Mouse (Mus musculus) MEL-GATA-1-ER (cell line): ENCODE results near the gene Ccdc181.

ENCODE experiments used
- DNase-seq: peaks from one replicate; pipeline ENCODE4 v3.0.0-alpha.2; 2012; ENCODE audit warnings: low read depth; ENCODE audit errors: extremely low read depth

Ccdc181 gene

DNA sequence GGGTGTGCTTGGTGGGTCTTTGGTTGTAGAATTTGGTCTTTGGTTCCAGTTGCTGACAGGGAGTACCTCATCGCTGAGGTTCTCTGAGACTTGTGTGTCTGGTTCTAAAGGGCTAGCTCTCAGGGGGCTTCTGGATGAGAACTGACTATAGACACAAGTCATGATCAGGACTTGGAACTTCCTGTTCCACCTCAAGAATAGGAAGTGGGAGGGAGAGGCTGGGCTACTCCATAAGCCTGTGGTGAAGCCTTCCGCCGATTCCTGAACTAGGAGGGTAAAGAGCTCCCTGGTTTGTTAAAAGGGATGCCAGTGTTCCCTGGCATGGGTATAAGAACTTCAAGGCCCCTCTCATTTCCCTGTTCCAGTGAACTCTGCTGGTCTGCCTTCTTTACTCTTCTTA, 8.6 kb downstream of the Ccdc181 start:
- no peak for DNase-seq

DNA sequence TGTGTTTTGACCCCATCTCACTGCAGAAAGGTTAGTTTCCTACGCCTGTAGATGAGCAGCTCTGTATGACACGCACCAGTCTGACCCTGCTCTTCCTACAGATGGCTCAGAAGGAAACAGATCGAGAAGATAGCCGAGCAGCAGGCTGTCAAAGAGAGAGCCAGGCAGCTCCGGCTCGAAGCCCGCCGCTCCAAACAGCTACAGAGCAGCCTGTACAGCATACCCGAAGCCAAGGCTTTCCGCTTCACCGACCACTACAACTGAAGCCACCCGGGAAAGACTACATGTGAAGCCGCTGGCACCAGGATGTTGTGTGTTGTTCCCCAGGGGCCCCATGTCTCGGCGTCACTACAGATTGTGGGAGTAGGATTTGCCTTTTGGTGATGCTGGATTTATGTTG, 12.0 kb downstream of the Ccdc181 start:
- DNase-seq, result no peak

DNA sequence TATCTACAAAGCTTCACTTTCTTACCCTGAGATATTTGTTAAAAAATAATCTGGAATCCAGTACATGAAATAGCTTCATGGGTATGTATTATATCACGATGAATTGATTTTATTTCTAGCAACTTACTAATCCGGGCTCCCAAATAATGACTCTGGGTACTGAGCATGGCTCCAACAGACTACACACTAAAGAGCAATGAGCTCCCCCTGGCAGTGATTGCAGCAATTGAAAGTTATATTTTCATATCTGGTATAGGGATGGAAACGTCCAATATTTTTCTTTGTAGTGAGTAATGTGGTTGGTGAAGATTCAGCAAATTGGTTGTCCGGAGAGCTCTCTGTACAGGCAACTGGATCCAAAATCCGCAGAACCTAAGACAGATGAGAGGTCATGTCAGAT, 16.7 kb downstream of the Ccdc181 start:
- DNase-seq, result no peak

- no peak for DNase-seq
Measured at GRCm38 (mm10) chr1:164294071-164294470, 18.7 kb downstream of the Ccdc181 start.

DNA sequence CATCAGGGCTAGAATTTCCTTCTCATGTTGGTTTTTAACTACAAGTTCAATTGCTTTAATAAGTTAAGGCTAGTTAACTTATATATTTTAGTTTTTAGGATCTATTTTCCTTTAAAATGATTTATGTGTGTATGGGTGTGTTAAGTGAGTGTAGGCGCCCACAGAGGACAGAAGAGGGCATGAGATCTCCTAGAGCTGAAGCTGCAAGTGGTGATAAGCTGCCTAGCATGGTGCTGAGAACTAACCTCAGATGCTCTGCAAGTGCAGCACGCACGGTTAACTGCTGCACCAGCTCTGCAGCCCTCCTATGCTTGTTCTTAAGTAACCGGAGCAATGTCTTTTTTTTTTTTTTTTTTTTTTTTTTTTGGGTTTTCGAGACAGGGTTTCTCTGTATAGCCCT, 21.1 kb downstream of the Ccdc181 start:
- DNase-seq, result no peak

- no peak for DNase-seq
Measured at GRCm38 (mm10) chr1:164301949-164302348, 26.6 kb downstream of the Ccdc181 start.

DNA sequence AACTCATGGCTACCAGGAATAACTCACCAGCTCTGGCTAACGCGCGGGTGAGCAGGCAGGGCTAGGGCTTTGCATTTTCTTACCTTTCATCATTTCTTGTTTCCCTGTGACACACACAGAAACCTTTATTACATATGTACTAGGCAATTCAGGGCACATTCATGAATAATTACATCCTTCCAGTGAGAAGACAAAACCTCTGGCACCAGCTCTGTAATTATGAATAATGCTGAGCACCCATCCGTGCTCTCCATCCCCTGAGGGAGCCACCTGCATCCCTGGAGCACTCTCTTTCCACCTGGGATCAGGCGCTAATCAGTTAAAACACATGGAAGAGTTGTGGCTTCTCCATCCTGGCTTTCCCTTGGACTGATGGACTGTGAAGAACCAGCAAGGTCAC, 28.4 kb downstream of the Ccdc181 start, which contains the start of gene Nme7:
Gene Nme7, plus strand, starts transcription at position 301 of the 400 bp plus-strand sequence.
- no peak for DNase-seq

DNA sequence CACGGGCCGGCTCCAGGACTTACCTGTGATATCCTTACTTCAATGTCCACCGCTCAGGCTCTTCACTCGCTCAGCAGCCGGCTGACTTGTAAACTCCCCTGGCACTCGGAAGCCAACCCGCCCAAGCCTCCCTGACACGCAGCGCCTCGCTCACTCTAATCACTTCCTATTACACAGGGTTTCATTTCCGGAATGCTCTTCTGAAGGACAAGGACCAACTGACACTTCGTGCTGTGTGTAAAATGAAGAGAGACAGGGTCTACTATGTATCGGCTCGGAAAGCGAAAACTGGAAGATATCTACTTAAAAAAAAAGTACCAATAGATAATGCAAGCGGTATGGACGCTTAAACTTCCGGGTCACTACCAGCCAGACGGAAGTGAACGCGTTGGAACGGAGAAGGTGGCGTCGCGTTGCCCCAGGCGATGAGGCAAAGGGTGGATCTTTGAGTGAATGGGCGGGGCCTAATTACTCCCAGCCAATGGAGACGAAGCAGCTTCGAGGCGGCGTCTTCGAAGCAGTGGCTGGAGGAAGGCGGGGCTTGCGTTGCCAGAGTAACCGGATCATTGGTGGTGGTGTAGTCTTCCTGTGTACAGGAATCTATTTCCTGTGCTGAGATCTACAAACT, 31.9 kb downstream of the Ccdc181 start, which contains the start of gene Blzf1:
Gene Blzf1, minus strand, starts transcription at position 366 of the 628 bp plus-strand sequence.
- peak; percentile 93 for DNase-seq

- no peak for DNase-seq
Measured at GRCm38 (mm10) chr1:164307922-164308321, 32.5 kb downstream of the Ccdc181 start.

GRCm38 (mm10) chr1:164314085-164314484, 38.7 kb downstream of the Ccdc181 start:
- peak; percentile 25 for DNase-seq

GRCm38 (mm10) chr1:164315266-164315665, 39.9 kb downstream of the Ccdc181 start:
- peak; percentile 29 for DNase-seq

DNA sequence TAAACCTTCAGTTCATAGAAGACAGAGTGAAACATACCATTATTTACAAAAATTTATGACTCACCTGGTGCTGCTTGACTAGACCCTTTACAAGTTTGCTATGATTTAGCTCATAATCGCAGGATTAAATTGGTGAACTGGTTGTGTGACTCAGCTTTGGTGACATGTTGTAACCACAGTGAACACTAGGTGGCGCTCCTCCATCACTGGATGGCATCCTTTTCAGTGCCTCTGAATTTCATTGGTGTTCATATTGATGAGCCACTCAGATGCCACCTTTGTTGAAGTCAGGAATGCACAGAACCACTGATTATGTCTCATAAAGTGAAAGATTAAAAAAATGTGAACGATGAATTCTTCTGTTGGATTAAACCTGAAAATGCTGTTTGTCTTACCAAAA, 41.3 kb downstream of the Ccdc181 start:
- DNase-seq, result peak; percentile 21

DNA sequence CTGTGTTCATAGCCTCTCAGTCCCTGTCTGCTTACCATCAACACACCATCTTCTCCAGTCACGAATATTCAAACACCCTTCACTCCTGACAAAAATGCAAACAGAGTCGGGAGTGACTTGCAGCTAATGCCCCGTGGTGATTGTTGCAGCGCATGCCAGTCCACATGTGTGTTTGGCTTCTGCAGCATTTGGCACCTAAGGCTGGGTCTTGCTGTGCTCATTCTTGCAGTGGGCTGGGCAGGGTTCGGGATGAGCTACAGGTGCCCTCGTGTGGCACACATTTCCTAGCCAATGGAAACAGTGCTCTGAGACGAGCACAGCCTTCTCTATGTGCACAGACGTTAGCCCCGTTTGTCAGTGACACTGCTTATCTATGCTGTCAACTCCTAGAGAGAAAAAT, 41.9 kb downstream of the Ccdc181 start:
- DNase-seq, result no peak

- no peak for DNase-seq
Measured at GRCm38 (mm10) chr1:164318474-164318873, 43.1 kb downstream of the Ccdc181 start.

- no peak for DNase-seq
Measured at GRCm38 (mm10) chr1:164319542-164320140, 44.3 kb downstream of the Ccdc181 start.

- no peak for DNase-seq
Measured at GRCm38 (mm10) chr1:164320731-164321130, 45.3 kb downstream of the Ccdc181 start.

- DNase-seq, result no peak
Measured at GRCm38 (mm10) chr1:164321408-164321807, 46.0 kb downstream of the Ccdc181 start.

GRCm38 (mm10) chr1:164322987-164323650, 47.7 kb downstream of the Ccdc181 start:
- no peak for DNase-seq

GRCm38 (mm10) chr1:164324221-164324620, 48.8 kb downstream of the Ccdc181 start:
- no peak for DNase-seq

- no peak for DNase-seq
Measured at GRCm38 (mm10) chr1:164324878-164325277, 49.5 kb downstream of the Ccdc181 start.

- no peak for DNase-seq
Measured at GRCm38 (mm10) chr1:164326600-164327155, 51.3 kb downstream of the Ccdc181 start.

DNA sequence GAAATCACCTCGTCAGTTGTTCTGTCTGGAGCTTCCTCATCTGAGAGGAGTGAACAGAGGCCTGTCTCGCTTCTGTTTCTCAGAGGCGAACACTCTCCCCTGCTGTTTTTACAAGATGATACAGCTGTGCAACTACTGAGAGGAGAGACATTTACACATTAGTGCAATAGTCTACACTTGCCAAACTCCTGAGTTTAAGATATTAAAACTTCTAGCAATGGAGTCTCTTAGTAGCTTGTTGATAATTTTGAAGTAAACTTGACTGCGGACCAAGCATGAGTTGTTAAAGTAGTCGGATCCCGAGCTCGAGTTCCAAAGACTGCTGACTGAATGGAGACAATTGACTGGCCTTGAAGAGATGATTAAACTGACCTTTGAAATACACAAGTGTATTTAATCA, 52.4 kb downstream of the Ccdc181 start:
- DNase-seq, result no peak
